ENCODE assay signal across 29 mouse cellular contexts in the genomic region with DNA sequence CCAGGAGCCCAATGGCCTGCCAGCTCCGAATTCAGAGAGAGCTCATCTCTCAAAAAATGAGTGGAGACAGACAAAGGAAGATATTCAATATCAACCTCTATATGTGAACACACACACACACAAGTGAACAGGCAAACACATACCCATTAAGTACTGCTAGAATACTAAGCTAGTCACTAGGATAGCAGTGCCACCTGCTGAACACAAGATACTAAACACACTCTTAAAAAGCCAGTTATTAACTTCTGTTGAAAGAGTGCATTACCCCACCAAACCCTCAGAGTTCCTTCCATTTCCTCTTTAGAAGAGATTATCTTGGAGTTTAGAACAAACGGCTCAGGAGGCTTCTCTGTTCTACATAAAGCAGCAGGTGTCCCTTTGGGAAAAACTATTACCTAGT. TPM values are rescaled to one million over a fixed set of nuclear protein-coding genes. Genes with fewer than 3 reads are reported as not detected.
DNase-seq lines count a peak whose midpoint lies in the region; ATAC-seq and TF ChIP-seq lines count a peak whose summit lies in the region.
"Had no signal": no experiment of that assay in that cellular context is flagged by ENCODE, and none has a peak within 500 bp of the region (broad histone marks: within the 10 kb centered on the region; RNA-seq: fewer than 3 reads in every experiment).

No protein-coding gene starts in this region.

- DNase-seq in heart, embryonic 10.5 days (ENCODE audit: low spot score), result no peak
- no peak for DNase-seq in heart, postnatal 25 days (ENCODE audit: low spot score)
- peak; percentile 8 for DNase-seq in kidney, postnatal 0 days (ENCODE audit: low spot score)
- DNase-seq in kidney, postnatal 25 days, result no peak
- peak; percentile 54 for DNase-seq in 416B (ENCODE audit: low read depth)
- no peak for DNase-seq in neural tube, embryonic 10.5 days (ENCODE audit: extremely low spot score, low spot score)
- DNase-seq: adrenal gland, adult 8-10 months; adrenal gland, postnatal 25 days; B cell, adult 2 months; cerebellum, adult 11-12 months; cerebellum, adult 8-10 months; cerebellum, postnatal 36 days; gastrocnemius, postnatal 10 days; gastrocnemius, postnatal 36 days; heart, postnatal 10 days; heart, postnatal 4 days had no signal

- WGBS in heart, embryonic 10.5 days, result 68% methylated on average over 2 of the region's 2 CpGs
- WGBS in kidney, postnatal 0 days, result 71% methylated on average over 2 of the region's 2 CpGs
- WGBS in midbrain, embryonic 16.5 days, result 75% methylated on average over 2 of the region's 2 CpGs

- H3K9me3 ChIP-seq in heart, embryonic 10.5 days, result no peaks in the 10 kb centered on the region
- H3K9me3 ChIP-seq in kidney, postnatal 0 days (replicated peaks; ENCODE audit: low read length), result no peaks in the 10 kb centered on the region
- H3K9me3 ChIP-seq in midbrain, embryonic 16.5 days (replicated peaks; ENCODE audit: control insufficient read depth, low read length, poor library complexity, severe bottlenecking), result 0 out of 2 replicates have a peak, but pooled peaks cover 2% of the 10 kb centered on the region
- H3K9me3 ChIP-seq: forebrain, embryonic 10.5 days; forebrain, embryonic 13.5 days; G1E; heart, embryonic 12.5 days; heart, embryonic 15.5 days had no signal

- no peak overlapping the region for H3K4me3 ChIP-seq in heart, embryonic 10.5 days
- no peak overlapping the region for H3K4me3 ChIP-seq in kidney, postnatal 0 days (replicated peaks; ENCODE audit: low read depth, low read length)
- H3K4me3 ChIP-seq in midbrain, embryonic 16.5 days (ENCODE audit: low read depth, low read length), result no peak overlapping the region
- H3K4me3 ChIP-seq: forebrain, embryonic 10.5 days; forebrain, embryonic 13.5 days; heart, embryonic 12.5 days; heart, embryonic 15.5 days had no signal

- peaks cover 10% of the 10 kb centered on the region for H3K36me3 ChIP-seq in heart, embryonic 10.5 days
- 0 out of 2 replicates have a peak, but pooled peaks cover 5% of the 10 kb centered on the region for H3K36me3 ChIP-seq in kidney, postnatal 0 days (ENCODE audit: insufficient read depth, low read length)
- H3K36me3 ChIP-seq in midbrain, embryonic 16.5 days (ENCODE audit: control insufficient read depth, insufficient read depth, low read length), result no peaks in the 10 kb centered on the region
- H3K36me3 ChIP-seq: heart, embryonic 15.5 days had no signal

- H3K4me2 ChIP-seq in kidney, postnatal 0 days (ENCODE audit: low read length), result no peak overlapping the region
- no peak overlapping the region for H3K4me2 ChIP-seq in midbrain, embryonic 16.5 days (ENCODE audit: low read length)
- H3K4me2 ChIP-seq: forebrain, embryonic 13.5 days; heart, embryonic 12.5 days; heart, embryonic 15.5 days; hindbrain, embryonic 14.5 days had no signal

- H3K27me3 ChIP-seq in heart, embryonic 10.5 days (ENCODE audit: insufficient read depth, poor library complexity, severe bottlenecking), result no peaks in the 10 kb centered on the region
- H3K27me3 ChIP-seq in kidney, postnatal 0 days (ENCODE audit: insufficient read depth, low read length), result no peaks in the 10 kb centered on the region
- no peaks in the 10 kb centered on the region for H3K27me3 ChIP-seq in midbrain, embryonic 16.5 days (ENCODE audit: control insufficient read depth, insufficient read depth, low read depth, low read length)
- H3K27me3 ChIP-seq: CH12.LX; forebrain, embryonic 13.5 days; heart, embryonic 12.5 days; heart, embryonic 15.5 days had no signal

- ATAC-seq in kidney, postnatal 0 days (replicated peaks; ENCODE audit: low FRiP score, low read depth), result no peak
- ATAC-seq in megakaryocyte progenitor cell, adult 5-6 weeks (replicated peaks; ENCODE audit: poor library complexity), result peak; percentile 21; the same call in 1 of the 2 replicates
- no peak for ATAC-seq in midbrain, embryonic 16.5 days
- ATAC-seq: forebrain, embryonic 13.5 days; forebrain, embryonic 16.5 days; hindbrain, postnatal 0 days had no signal

- H3K27ac ChIP-seq in heart, embryonic 10.5 days, result 0 out of 2 replicates have a peak overlapping the region, but pooled peaks have one; percentile 16
- H3K27ac ChIP-seq in kidney, postnatal 0 days, result no peak overlapping the region
- H3K27ac ChIP-seq in midbrain, embryonic 16.5 days (ENCODE audit: low read length), result no peak overlapping the region
- H3K27ac ChIP-seq: forebrain, embryonic 10.5 days; forebrain, embryonic 13.5 days; heart, embryonic 15.5 days; hindbrain, embryonic 14.5 days; hindbrain, postnatal 0 days had no signal

- TF ChIP-seq CTCF in kidney, postnatal 0 days (IDR thresholded peaks at IDR 0.05; ENCODE audit: low read depth), result no peak

- H3K4me1 ChIP-seq in heart, embryonic 10.5 days, result peaks cover 23% of the 10 kb centered on the region
- 0 out of 2 replicates have a peak, but pooled peaks cover 4% of the 10 kb centered on the region for H3K4me1 ChIP-seq in kidney, postnatal 0 days (replicated peaks; ENCODE audit: insufficient read depth, low read length)
- peaks cover 11% of the 10 kb centered on the region for H3K4me1 ChIP-seq in midbrain, embryonic 16.5 days (ENCODE audit: control insufficient read depth, insufficient read depth, low read length)

- H3K9ac ChIP-seq in kidney, postnatal 0 days (ENCODE audit: low read depth, low read length), result no peak overlapping the region
- no peak overlapping the region for H3K9ac ChIP-seq in midbrain, embryonic 16.5 days (ENCODE audit: low read depth, low read length)
- H3K9ac ChIP-seq: forebrain, embryonic 13.5 days; heart, embryonic 12.5 days; heart, embryonic 15.5 days; hindbrain, embryonic 14.5 days had no signal

- intact Hi-C loops in heart, postnatal 25 days (cut with DNase I), result no loop called here

RNA-seq across cellular contexts. Expression of a gene that starts 4.8 kb away (rescaled TPM):
- 36.9 and 38.0 TPM in 2 replicates for polyA plus RNA-seq in heart, embryonic 10.5 days (2016; fragmentation: Nextera tagmentation; extraction: Ambion mirVana)
- 10 to 100 TPM; 46.4 to 47.0 TPM for total RNA-seq in heart, postnatal 25 days (2021)
- 89.7 and 91.3 TPM in 2 replicates for polyA plus RNA-seq in kidney, postnatal 0 days (2015; fragmentation: Nextera tagmentation; extraction: Ambion mirVana)
- total RNA-seq in megakaryocyte progenitor cell, adult 5-6 weeks (2015), result 30.9 and 31.3 TPM in 2 replicates
- 26.1 and 27.1 TPM in 2 replicates for total RNA-seq in megakaryocyte progenitor cell, adult 5-6 weeks (2017)
- polyA plus RNA-seq in midbrain, embryonic 16.5 days (2015; fragmentation: Nextera tagmentation; extraction: Ambion mirVana), result 25.1 and 31.5 TPM in 2 replicates

RNA-seq across cellular contexts. Expression of a gene that starts 5.6 kb away (rescaled TPM):
- polyA plus RNA-seq in heart, embryonic 10.5 days (2016; fragmentation: Nextera tagmentation; extraction: Ambion mirVana), result 16.1 and 16.3 TPM in 2 replicates
- 10 to 100 TPM in 1 of 2 experiments, 1 to 10 TPM in 1; 9.5 to 11.9 TPM for total RNA-seq in heart, postnatal 25 days (2021)
- polyA plus RNA-seq in kidney, postnatal 0 days (2015; fragmentation: Nextera tagmentation; extraction: Ambion mirVana), result 14.6 TPM in 2 replicates
- total RNA-seq in megakaryocyte progenitor cell, adult 5-6 weeks (2015), result 6.4 and 7.7 TPM in 2 replicates
- total RNA-seq in megakaryocyte progenitor cell, adult 5-6 weeks (2017), result 10.3 and 10.9 TPM in 2 replicates
- polyA plus RNA-seq in midbrain, embryonic 16.5 days (2015; fragmentation: Nextera tagmentation; extraction: Ambion mirVana), result 15.6 and 16.1 TPM in 2 replicates

RNA-seq across cellular contexts. Expression of a gene that starts 39.8 kb away (rescaled TPM):
- 0.11 and 0.29 TPM in 2 replicates for polyA plus RNA-seq in heart, embryonic 10.5 days (2016; fragmentation: Nextera tagmentation; extraction: Ambion mirVana)
- not detected for total RNA-seq in heart, postnatal 25 days (2021)
- 0.24 and 0.33 TPM in 2 replicates for polyA plus RNA-seq in kidney, postnatal 0 days (2015; fragmentation: Nextera tagmentation; extraction: Ambion mirVana)
- 0.49 TPM in 1 of 2 replicates, not detected in the other for total RNA-seq in megakaryocyte progenitor cell, adult 5-6 weeks (2015)
- total RNA-seq in megakaryocyte progenitor cell, adult 5-6 weeks (2017), result 0.51 and 0.75 TPM in 2 replicates
- 8.5 and 10.8 TPM in 2 replicates for polyA plus RNA-seq in midbrain, embryonic 16.5 days (2015; fragmentation: Nextera tagmentation; extraction: Ambion mirVana)
- total RNA-seq: CH12.LX; gastrocnemius, adult 18-20 months; gastrocnemius, postnatal 36 days; heart, postnatal 4 days had no signal
- polyA plus RNA-seq: embryonic facial prominence, embryonic 11.5 days; G1E; heart, embryonic 12.5 days had no signal

RNA-seq across cellular contexts. Expression of a gene that starts 57.4 kb away (rescaled TPM):
- 2.1 and 2.3 TPM in 2 replicates for polyA plus RNA-seq in heart, embryonic 10.5 days (2016; fragmentation: Nextera tagmentation; extraction: Ambion mirVana)
- total RNA-seq in heart, postnatal 25 days (2021), result under 1 TPM; 0.21 to 0.34 TPM
- 1.3 and 1.4 TPM in 2 replicates for polyA plus RNA-seq in kidney, postnatal 0 days (2015; fragmentation: Nextera tagmentation; extraction: Ambion mirVana)
- total RNA-seq in megakaryocyte progenitor cell, adult 5-6 weeks (2015), result 0.61 and 1.2 TPM in 2 replicates
- total RNA-seq in megakaryocyte progenitor cell, adult 5-6 weeks (2017), result 0.47 and 0.75 TPM in 2 replicates
- 2.2 and 2.6 TPM in 2 replicates for polyA plus RNA-seq in midbrain, embryonic 16.5 days (2015; fragmentation: Nextera tagmentation; extraction: Ambion mirVana)
- total RNA-seq: gastrocnemius, postnatal 36 days had no signal
- polyA plus RNA-seq: G1E had no signal

RNA-seq across cellular contexts. Expression of a gene that starts 58.1 kb away (rescaled TPM):
- 2.0 and 2.4 TPM in 2 replicates for polyA plus RNA-seq in heart, embryonic 10.5 days (2016; fragmentation: Nextera tagmentation; extraction: Ambion mirVana)
- total RNA-seq in heart, postnatal 25 days (2021), result 1 to 10 TPM; 4.4 to 6.6 TPM
- polyA plus RNA-seq in kidney, postnatal 0 days (2015; fragmentation: Nextera tagmentation; extraction: Ambion mirVana), result 1.7 and 1.8 TPM in 2 replicates
- total RNA-seq in megakaryocyte progenitor cell, adult 5-6 weeks (2015), result 5.9 and 7.0 TPM in 2 replicates
- total RNA-seq in megakaryocyte progenitor cell, adult 5-6 weeks (2017), result 6.5 and 7.5 TPM in 2 replicates
- polyA plus RNA-seq in midbrain, embryonic 16.5 days (2015; fragmentation: Nextera tagmentation; extraction: Ambion mirVana), result 5.2 and 6.0 TPM in 2 replicates

Comparison
In these comparisons a context has a peak if more than half of its experiments do, and no peak if none do; other contexts are left out.
1. DNase-seq: peak in kidney, postnatal 0 days (single experiment) and 416B (single experiment); none in heart, embryonic 10.5 days (single experiment), heart, postnatal 25 days (single experiment), kidney, postnatal 25 days (0 of 2) and neural tube, embryonic 10.5 days (single experiment).